Mouse (Mus musculus) central nervous system, embryonic 11.5 days (tissue): ENCODE results near the gene Tstd3. TPM values are rescaled to one million over a fixed set of nuclear protein-coding genes. Genes with fewer than 3 reads are reported as not detected.

Source experiments
- polyA plus RNA-seq: library from polyadenylated mRNA; depleted of rRNA; stranded (reverse); fragments of >200 nt; gene quantifications from 2 replicates; pipeline ENCODE4 v1.2.3, GENCODE M21; 2012; rRNA removed

Tstd3 gene
- polyA plus RNA-seq = 14.0 and 15.4 TPM in 2 replicates

DNA sequence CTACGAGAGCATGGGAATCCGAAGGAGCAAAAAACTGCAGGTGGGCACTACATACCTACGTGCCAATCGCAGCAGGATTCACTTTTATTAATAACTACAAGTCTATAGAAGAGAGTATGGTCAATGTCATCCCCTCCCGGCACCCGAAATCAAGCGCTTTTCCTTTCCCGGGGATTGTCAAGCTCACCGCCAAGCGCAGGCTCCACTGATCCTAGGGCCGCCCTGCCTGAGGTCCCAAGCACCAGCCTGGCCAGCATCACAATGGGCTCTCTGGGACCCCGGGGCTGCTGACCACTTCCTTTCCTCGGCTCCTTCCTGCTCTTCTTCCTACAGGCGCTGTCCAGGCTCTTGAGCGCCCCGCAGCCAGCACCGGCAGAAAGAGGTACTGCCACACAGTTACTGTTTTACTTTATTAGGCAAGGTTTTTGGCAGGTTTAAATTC is at the start of gene Tstd3, which contains the start of gene Usp45:
Gene Tstd3, minus strand, starts transcription at position 350 of the 442 bp plus-strand sequence.
Gene Usp45, plus strand, starts transcription at position 294 of the 442 bp plus-strand sequence.

DNA sequence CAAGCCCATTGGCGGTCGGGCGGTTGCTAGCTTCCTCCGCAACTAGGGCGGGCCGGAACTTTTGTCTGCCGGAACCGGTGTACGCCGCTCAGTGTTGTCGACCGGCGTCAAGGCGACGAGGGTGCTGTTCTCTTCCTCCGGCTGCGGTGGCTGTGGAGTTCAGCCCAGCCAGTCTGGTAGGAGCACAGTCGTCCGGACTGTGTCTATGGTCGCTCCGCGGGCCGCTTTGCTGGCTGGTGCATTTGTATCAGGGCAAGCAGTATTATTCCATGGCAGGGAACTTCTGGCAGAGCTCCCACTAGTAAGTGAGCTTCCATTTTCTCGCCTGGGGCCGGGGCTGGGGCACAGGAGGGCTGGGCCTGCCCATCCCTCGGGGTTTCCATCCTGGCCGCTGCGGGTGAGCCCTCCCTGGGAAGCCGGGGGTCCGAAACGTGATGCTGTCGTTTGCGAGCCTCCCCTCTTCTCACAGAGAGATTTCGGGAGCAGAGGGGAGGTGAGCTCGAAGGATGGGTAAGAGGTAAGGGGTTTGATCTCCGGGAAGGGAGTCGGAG is 39.3 kb downstream of the Tstd3 start, which contains the start of gene Ccnc:
Gene Ccnc, plus strand, starts transcription at position 87 of the 551 bp plus-strand sequence.

Other genes with a start within 250 kb of the Tstd3 start
- 2.5 and 5.3 TPM in 2 replicates for gene Prdm13, start 81.2 kb downstream of the Tstd3 start, polyA plus RNA-seq
- gene Ccnc, start 39.5 kb downstream of the Tstd3 start, polyA plus RNA-seq = 18.7 and 30.0 TPM in 2 replicates
- gene Usp45, start 56 bp downstream of the Tstd3 start, polyA plus RNA-seq = 14.9 and 16.4 TPM in 2 replicates
- gene Pnisr, start 80.4 kb upstream of the Tstd3 start, polyA plus RNA-seq = 292 and 320 TPM in 2 replicates
- gene Coq3, start 112.5 kb upstream of the Tstd3 start, polyA plus RNA-seq = 5.9 and 7.0 TPM in 2 replicates
- 20.1 and 27.9 TPM in 2 replicates for gene Faxc, start 164.1 kb upstream of the Tstd3 start, polyA plus RNA-seq